Mouse (Mus musculus) cerebellum, adult 18-20 months (tissue): Measurements from ENCODE around the gene Filip1.

ENCODE experiments used
- DNase-seq, 2 experiments: peaks; one replicate each; pipeline ENCODE4 v3.0.0; 2021

Filip1 gene

GRCm38 (mm10) chr9:79944872-79945271 lies 67.8 kb downstream of the Filip1 start:
- no peak for DNase-seq

GRCm38 (mm10) chr9:79943986-79944385 lies 68.7 kb downstream of the Filip1 start:
- DNase-seq = no peak

- no peak for DNase-seq
Measured at GRCm38 (mm10) chr9:79938416-79939206, 74.0 kb downstream of the Filip1 start.

- DNase-seq = no peak
Measured at GRCm38 (mm10) chr9:79937570-79937969, 75.1 kb downstream of the Filip1 start.

GRCm38 (mm10) chr9:79932578-79932977 lies 80.1 kb downstream of the Filip1 start:
- no peak for DNase-seq

GRCm38 (mm10) chr9:79928092-79928491 lies 84.6 kb downstream of the Filip1 start:
- DNase-seq = no peak

GRCm38 (mm10) chr9:79927156-79927870 lies 85.3 kb downstream of the Filip1 start:
- DNase-seq = no peak

- DNase-seq = no peak
Measured at GRCm38 (mm10) chr9:79926464-79927155, 86.0 kb downstream of the Filip1 start.

- no peak for DNase-seq
Measured at GRCm38 (mm10) chr9:79925950-79926349, 86.7 kb downstream of the Filip1 start.

GRCm38 (mm10) chr9:79923262-79923661 lies 89.4 kb downstream of the Filip1 start:
- DNase-seq = no peak

GRCm38 (mm10) chr9:79922493-79922760 lies 90.2 kb downstream of the Filip1 start:
- no peak for DNase-seq

GRCm38 (mm10) chr9:79921701-79922492 lies 90.8 kb downstream of the Filip1 start:
- no peak for DNase-seq

- DNase-seq = no peak
Measured at GRCm38 (mm10) chr9:79920540-79920933, 92.1 kb downstream of the Filip1 start.

- DNase-seq = no peak
Measured at GRCm38 (mm10) chr9:79919750-79920539, 92.7 kb downstream of the Filip1 start.

- DNase-seq = no peak
Measured at GRCm38 (mm10) chr9:79919303-79919721, 93.3 kb downstream of the Filip1 start.

GRCm38 (mm10) chr9:79918325-79919117 lies 94.1 kb downstream of the Filip1 start:
- DNase-seq = no peak

GRCm38 (mm10) chr9:79914276-79914675 lies 98.4 kb downstream of the Filip1 start:
- no peak for DNase-seq

GRCm38 (mm10) chr9:79912971-79913370 lies 99.7 kb downstream of the Filip1 start:
- DNase-seq = no peak

GRCm38 (mm10) chr9:79910166-79910565 lies 102.5 kb downstream of the Filip1 start:
- DNase-seq = no peak

- DNase-seq = no peak
Measured at GRCm38 (mm10) chr9:79898815-79899214, 113.8 kb downstream of the Filip1 start.

GRCm38 (mm10) chr9:79894665-79895064 lies 118.0 kb downstream of the Filip1 start:
- no peak for DNase-seq
